Mouse (Mus musculus) ES-E14 (cell line): ENCODE measurements around the gene Ebf1.

Experiments used
- CHD2 ChIP-seq: IDR thresholded peaks from 2 replicates; pipeline ENCODE4 v1.6.1; 2014; ENCODE audit warnings: mild to moderate bottlenecking, low read depth, low read length, inconsistent platforms
- HCFC1 ChIP-seq: IDR thresholded peaks from 2 replicates; pipeline ENCODE4 v1.6.1; 2012; ENCODE audit warnings: low read length, inconsistent platforms, borderline replicate concordance; ENCODE audit not compliant: insufficient read depth
- MAFK ChIP-seq: IDR thresholded peaks from 2 replicates; pipeline ENCODE4 v1.6.1; 2014; ENCODE audit warnings: mild to moderate bottlenecking, low read depth, low read length, inconsistent platforms; ENCODE audit not compliant: insufficient read depth
- ZC3H11A ChIP-seq: IDR thresholded peaks from 2 replicates; pipeline ENCODE4 v1.6.1; 2012; ENCODE audit warnings: low read depth, mild to moderate bottlenecking, inconsistent platforms, low read length, borderline replicate concordance
- ZNF384 ChIP-seq: IDR thresholded peaks from 2 replicates; pipeline ENCODE4 v1.6.1; 2012; ENCODE audit warnings: low read depth, low read length, inconsistent platforms

- no peak for TF ChIP-seq MAFK
- no peak for TF ChIP-seq ZC3H11A
- no peak for TF ChIP-seq ZNF384
- no peak for TF ChIP-seq CHD2
- no peak for TF ChIP-seq HCFC1
Observed at GRCm38 (mm10) chr11:44949140-44949539, 332.0 kb downstream of the Ebf1 start.
